Mouse (Mus musculus): ENCODE results near the gene Tbata. TPM values are rescaled to one million over a fixed set of nuclear protein-coding genes. Genes with fewer than 3 reads are reported as not detected.

Tbata gene
- polyA plus RNA-seq, 1 experiment from 2014 or later: not detected

GRCm38 (mm10) chr10:61179927-61180326, 8.2 kb downstream of the Tbata start:
- no peak for ATAC-seq
- no peak overlapping the region for H3K9ac ChIP-seq (ENCODE audit: low read depth, low read length)
- H3K27me3 ChIP-seq (replicated peaks; ENCODE audit: control insufficient read depth, insufficient read depth, low read length): peaks cover 10% of the 10 kb centered on the region; the same call in 1 of the 2 replicates
- H3K4me1 ChIP-seq (replicated peaks; ENCODE audit: control insufficient read depth, insufficient read depth, low read length): no peaks in the 10 kb centered on the region
- 54% methylated on average over 6 of the region's 6 CpGs for WGBS
- H3K27ac ChIP-seq (ENCODE audit: low read depth, low read length): no peak overlapping the region
- no peaks in the 10 kb centered on the region for H3K36me3 ChIP-seq (ENCODE audit: control insufficient read depth, insufficient read depth)
- no peak overlapping the region for H3K4me2 ChIP-seq (replicated peaks; ENCODE audit: low read depth)
- no peaks in the 10 kb centered on the region for H3K9me3 ChIP-seq (ENCODE audit: control insufficient read depth)
- no peak overlapping the region for H3K4me3 ChIP-seq (ENCODE audit: low read depth, low read length)
- TF ChIP-seq CTCF (IDR thresholded peaks at IDR 0.05; ENCODE audit: low read depth): no peak

GRCm38 (mm10) chr10:61187001-61187400, 15.2 kb downstream of the Tbata start:
- WGBS: 76% methylated on average over 3 of the region's 3 CpGs
- no peak overlapping the region for H3K27ac ChIP-seq (ENCODE audit: low read depth, low read length)
- ATAC-seq: no peak
- no peak for TF ChIP-seq CTCF (IDR thresholded peaks at IDR 0.05; ENCODE audit: low read depth)
- no peak overlapping the region for H3K4me3 ChIP-seq (ENCODE audit: low read depth, low read length)
- no peaks in the 10 kb centered on the region for H3K27me3 ChIP-seq (replicated peaks; ENCODE audit: control insufficient read depth, insufficient read depth, low read length)
- no peaks in the 10 kb centered on the region for H3K9me3 ChIP-seq (ENCODE audit: control insufficient read depth)
- no peak overlapping the region for H3K4me2 ChIP-seq (replicated peaks; ENCODE audit: low read depth)
- H3K36me3 ChIP-seq (ENCODE audit: control insufficient read depth, insufficient read depth): no peaks in the 10 kb centered on the region
- H3K9ac ChIP-seq (ENCODE audit: low read depth, low read length): no peak overlapping the region
- H3K4me1 ChIP-seq (replicated peaks; ENCODE audit: control insufficient read depth, insufficient read depth, low read length): no peaks in the 10 kb centered on the region

- no peak overlapping the region for H3K4me2 ChIP-seq (replicated peaks; ENCODE audit: low read depth)
- H3K9ac ChIP-seq (ENCODE audit: low read depth, low read length): no peak overlapping the region
Measured at GRCm38 (mm10) chr10:61188010-61188409, 16.3 kb downstream of the Tbata start.

GRCm38 (mm10) chr10:61194611-61195010, 22.9 kb downstream of the Tbata start:
- Histone ChIP-seq H3K4me1 (replicated peaks; ENCODE audit: control insufficient read depth, insufficient read depth, low read length) (no peaks in the 10 kb centered on the region), H3K27me3 (replicated peaks; ENCODE audit: control insufficient read depth, insufficient read depth, low read length) (no peaks in the 10 kb centered on the region), H3K4me3 (ENCODE audit: low read depth, low read length) (no peak overlapping the region), H3K36me3 (ENCODE audit: control insufficient read depth, insufficient read depth) (no peaks in the 10 kb centered on the region), H3K27ac (ENCODE audit: low read depth, low read length) (no peak overlapping the region), H3K9me3 (ENCODE audit: control insufficient read depth) (no peaks in the 10 kb centered on the region), H3K4me2 (replicated peaks; ENCODE audit: low read depth) (no peak overlapping the region), H3K9ac (ENCODE audit: low read depth, low read length) (no peak overlapping the region)
- 72% methylated on average over 9 of the region's 9 CpGs for WGBS
- no peak for ATAC-seq
- TF ChIP-seq CTCF (IDR thresholded peaks at IDR 0.05; ENCODE audit: low read depth): no peak

More at GRCm38 (mm10) chr10:61188010-61188409, 16.3 kb downstream of the Tbata start:
- Histone ChIP-seq H3K4me1 (replicated peaks; ENCODE audit: control insufficient read depth, insufficient read depth, low read length) (no peaks in the 10 kb centered on the region), H3K9me3 (ENCODE audit: control insufficient read depth) (no peaks in the 10 kb centered on the region), H3K27ac (ENCODE audit: low read depth, low read length) (no peak overlapping the region), H3K4me3 (ENCODE audit: low read depth, low read length) (no peak overlapping the region), H3K36me3 (ENCODE audit: control insufficient read depth, insufficient read depth) (no peaks in the 10 kb centered on the region), H3K27me3 (replicated peaks; ENCODE audit: control insufficient read depth, insufficient read depth, low read length) (no peaks in the 10 kb centered on the region)
- no peak for TF ChIP-seq CTCF (IDR thresholded peaks at IDR 0.05; ENCODE audit: low read depth)
- ATAC-seq: no peak
- 68% methylated on average over 3 of the region's 3 CpGs for WGBS

- no peaks in the 10 kb centered on the region for H3K4me1 ChIP-seq (replicated peaks; ENCODE audit: control insufficient read depth, insufficient read depth, low read length)
- no peak overlapping the region for H3K9ac ChIP-seq (ENCODE audit: low read depth, low read length)
- no peak for ATAC-seq
- TF ChIP-seq CTCF (IDR thresholded peaks at IDR 0.05; ENCODE audit: low read depth): no peak
- H3K4me3 ChIP-seq (ENCODE audit: low read depth, low read length): no peak overlapping the region
- 60% methylated on average over 8 of the region's 8 CpGs for WGBS
- no peaks in the 10 kb centered on the region for H3K27me3 ChIP-seq (replicated peaks; ENCODE audit: control insufficient read depth, insufficient read depth, low read length)
- no peak overlapping the region for H3K27ac ChIP-seq (ENCODE audit: low read depth, low read length)
- no peak overlapping the region for H3K4me2 ChIP-seq (replicated peaks; ENCODE audit: low read depth)
- H3K9me3 ChIP-seq (ENCODE audit: control insufficient read depth): no peaks in the 10 kb centered on the region
- H3K36me3 ChIP-seq (ENCODE audit: control insufficient read depth, insufficient read depth): no peaks in the 10 kb centered on the region
Measured at GRCm38 (mm10) chr10:61195216-61195615, 23.5 kb downstream of the Tbata start.

GRCm38 (mm10) chr10:61195718-61196291, 24.1 kb downstream of the Tbata start:
- Histone ChIP-seq H3K27ac (ENCODE audit: low read depth, low read length) (no peak overlapping the region), H3K4me1 (replicated peaks; ENCODE audit: control insufficient read depth, insufficient read depth, low read length) (no peaks in the 10 kb centered on the region), H3K9me3 (ENCODE audit: control insufficient read depth) (no peaks in the 10 kb centered on the region), H3K4me2 (replicated peaks; ENCODE audit: low read depth) (no peak overlapping the region), H3K27me3 (replicated peaks; ENCODE audit: control insufficient read depth, insufficient read depth, low read length) (no peaks in the 10 kb centered on the region), H3K9ac (ENCODE audit: low read depth, low read length) (no peak overlapping the region), H3K4me3 (ENCODE audit: low read depth, low read length) (no peak overlapping the region), H3K36me3 (ENCODE audit: control insufficient read depth, insufficient read depth) (no peaks in the 10 kb centered on the region)
- TF ChIP-seq CTCF (IDR thresholded peaks at IDR 0.05; ENCODE audit: low read depth): no peak
- no peak for ATAC-seq
- WGBS: 81% methylated on average over 5 of the region's 5 CpGs
